Comparison of ENCODE assay signal across 16 mouse cellular contexts in genomic region chr1:135086015-135086414, GRCm38 (mm10). TPM values are rescaled to one million over a fixed set of nuclear protein-coding genes. Genes with fewer than 3 reads are reported as not detected.
"Had no signal": no experiment of that assay in that cellular context is flagged by ENCODE, and none has a peak within 500 bp of the region (broad histone marks: within the 10 kb centered on the region; RNA-seq: fewer than 3 reads in every experiment).

No protein-coding gene starts in this region.

- H3K4me1 ChIP-seq: liver, embryonic 13.5 days; neural tube, embryonic 12.5 days; stomach, embryonic 15.5 days had no signal

- H3K27ac ChIP-seq: hindbrain, postnatal 0 days; limb, embryonic 12.5 days; liver, embryonic 13.5 days; midbrain, embryonic 10.5 days; neural tube, embryonic 12.5 days; stomach, embryonic 15.5 days had no signal

- ATAC-seq: hindbrain, postnatal 0 days; liver, postnatal 0 days had no signal

- H3K36me3 ChIP-seq: limb, embryonic 12.5 days; liver, embryonic 13.5 days; midbrain, embryonic 10.5 days; neural tube, embryonic 12.5 days; stomach, embryonic 15.5 days had no signal

- DNase-seq: kidney, adult 11 months; kidney, postnatal 10 days; layer of hippocampus, adult 9-11 months; layer of hippocampus, postnatal 36 days; liver; liver, embryonic 13.5 days; liver, postnatal 0 days; lung, postnatal 36 days; midbrain, embryonic 14.5 days; right cerebral cortex, postnatal 4 days had no signal

- H3K4me3 ChIP-seq: liver, embryonic 13.5 days; neural tube, embryonic 12.5 days; stomach, embryonic 15.5 days had no signal

RNA-seq across cellular contexts. Expression of gene Lgr6, which starts 19.1 kb away (rescaled TPM):
- total RNA-seq: neutrophil, adult 5-6 weeks had no signal

RNA-seq across cellular contexts. Expression of gene Ptpn7, which starts 46.5 kb away (rescaled TPM):
- total RNA-seq: layer of hippocampus, postnatal 36 days had no signal
